Mouse (Mus musculus) forebrain, postnatal 0 days (tissue): ENCODE measurements around the gene Clpx. TPM values are rescaled to one million over a fixed set of nuclear protein-coding genes. Genes with fewer than 3 reads are reported as not detected.
A peak's percentile ranks its signal among the peaks of the same experiment; 100 is the strongest.

Experiments used
- ATAC-seq: fragments of 200-750 bp; cut with Nextera tagmentation; 2 replicates; pipeline ENCODE4 v1.8.0; 2017; ENCODE audit warnings: mild to moderate bottlenecking, moderate library complexity
- DNase-seq: peaks from one replicate; pipeline ENCODE4 v3.0.0-alpha.2; 2015
- H3K27ac ChIP-seq: fragments of 300-500 bp; sonication (generic); 2 replicates; pipeline ENCODE4 v1.5.1; 2014; ENCODE audit warnings: low read depth, mild to moderate bottlenecking, antibody characterized with exemption, low read length, moderate library complexity, mixed read lengths
- H3K27me3 ChIP-seq: fragments of 300-500 bp; sonication (generic); 2 replicates; pipeline ENCODE4 v1.6.1; 2014; ENCODE audit warnings: mild to moderate bottlenecking, low read length, mixed read lengths; ENCODE audit not compliant: insufficient read depth
- H3K36me3 ChIP-seq: fragments of 300-500 bp; sonication (generic); 2 replicates; pipeline ENCODE4 v1.6.1; 2014; ENCODE audit warnings: mild to moderate bottlenecking, moderate library complexity; ENCODE audit not compliant: insufficient read depth
- H3K4me1 ChIP-seq: fragments of 300-500 bp; sonication (generic); 2 replicates; pipeline ENCODE4 v1.6.1; 2014; ENCODE audit warnings: antibody characterized with exemption; ENCODE audit not compliant: insufficient read depth
- H3K4me2 ChIP-seq: fragments of 300-500 bp; sonication (generic); 2 replicates; pipeline ENCODE4 v1.6.1; 2014; ENCODE audit warnings: low read depth, mild to moderate bottlenecking, moderate library complexity
- H3K4me3 ChIP-seq: fragments of 300-500 bp; sonication (generic); 2 replicates; pipeline ENCODE4 v1.5.1; 2014; ENCODE audit warnings: low read depth, low read length, mixed read lengths
- H3K9ac ChIP-seq: fragments of 300-500 bp; sonication (generic); 2 replicates; pipeline ENCODE4 v1.6.1; 2014; ENCODE audit warnings: mild to moderate bottlenecking
- H3K9me3 ChIP-seq: fragments of 300-500 bp; sonication (generic); 2 replicates; pipeline ENCODE4 v1.6.1; 2016; ENCODE audit warnings: low read length
- CTCF ChIP-seq: sonication (generic); IDR thresholded peaks from 2 replicates; pipeline ENCODE4 v1.5.1; 2016; ENCODE audit warnings: antibody characterized with exemption, control low read depth, low read depth
- WGBS: fragments of 180-500 bp; shearing (Covaris S2); extraction: QIAGEN DNeasy Blood & Tissue Kit; methylation state at CpG from one replicate; pipeline ENCODE4 v1.1.7; 2014; 5-methylcytosine and 5-hydroxymethylcytosine counted together
- polyA plus RNA-seq: library from polyadenylated mRNA; unstranded; fragments of >200 nt; fragmentation: Nextera tagmentation; extraction: Ambion mirVana; gene quantifications from 2 replicates; pipeline ENCODE4 v1.2.1, GENCODE M21; 2015
- total RNA-seq: library from RNA; depleted of rRNA; stranded (reverse); fragments of >200 nt; gene quantifications from 2 replicates; pipeline ENCODE4 v1.2.3, GENCODE M21; 2014

The Clpx gene
- total and polyA plus RNA-seq, 2 experiments from 2014 or later, result 34.9 to 38.7 TPM

- ATAC-seq (no peak), DNase-seq (no peak)
- Histone ChIP-seq H3K27ac (no peak overlapping the region), H3K4me3 (no peak overlapping the region), H3K4me1 (no peaks in the 10 kb centered on the region), H3K4me2 (no peak overlapping the region), H3K36me3 (peaks cover 37% of the 10 kb centered on the region), H3K27me3 (no peaks in the 10 kb centered on the region), H3K9ac (no peak overlapping the region), H3K9me3 (no peaks in the 10 kb centered on the region)
- TF ChIP-seq CTCF, result no peak
- WGBS, result 96% methylated on average over 4 of the region's 4 CpGs
Measured at GRCm38 (mm10) chr9:65303586-65303985, 9.5 kb downstream of the Clpx start.

- ATAC-seq (no peak), DNase-seq (no peak)
- no peaks in the 10 kb centered on the region for H3K4me1 ChIP-seq
- no peaks in the 10 kb centered on the region for H3K27me3 ChIP-seq
- H3K4me2 ChIP-seq, result no peak overlapping the region
- TF ChIP-seq CTCF, result no peak
- 81% methylated on average over 4 of the region's 4 CpGs for WGBS
- no peak overlapping the region for H3K27ac ChIP-seq
- H3K36me3 ChIP-seq, result peaks cover 42% of the 10 kb centered on the region
- no peaks in the 10 kb centered on the region for H3K9me3 ChIP-seq
- no peak overlapping the region for H3K4me3 ChIP-seq
- H3K9ac ChIP-seq, result no peak overlapping the region
Measured at GRCm38 (mm10) chr9:65304300-65304699, 10.2 kb downstream of the Clpx start.

- 98% methylated on average over 2 of the region's 2 CpGs for WGBS
- no peaks in the 10 kb centered on the region for H3K9me3 ChIP-seq
- no peak for DNase-seq
- no peak overlapping the region for H3K27ac ChIP-seq
- H3K36me3 ChIP-seq, result peaks cover 41% of the 10 kb centered on the region
- no peaks in the 10 kb centered on the region for H3K4me1 ChIP-seq
- no peak overlapping the region for H3K4me3 ChIP-seq
- no peak overlapping the region for H3K4me2 ChIP-seq
- H3K9ac ChIP-seq, result no peak overlapping the region
- TF ChIP-seq CTCF, result no peak
- H3K27me3 ChIP-seq, result no peaks in the 10 kb centered on the region
- ATAC-seq, result no peak
Measured at GRCm38 (mm10) chr9:65306672-65307071, 12.6 kb downstream of the Clpx start.

GRCm38 (mm10) chr9:65308011-65308410 is 14.0 kb downstream of the Clpx start:
- Histone ChIP-seq H3K4me1 (no peaks in the 10 kb centered on the region), H3K9ac (no peak overlapping the region), H3K27me3 (no peaks in the 10 kb centered on the region), H3K27ac (no peak overlapping the region), H3K9me3 (no peaks in the 10 kb centered on the region), H3K36me3 (peaks cover 41% of the 10 kb centered on the region), H3K4me3 (no peak overlapping the region), H3K4me2 (no peak overlapping the region)
- TF ChIP-seq CTCF, result no peak
- no peak for DNase-seq
- ATAC-seq, result no peak
- 93% methylated on average over 1 of the region's 1 CpGs for WGBS

- Histone ChIP-seq H3K4me1 (no peaks in the 10 kb centered on the region), H3K4me2 (no peak overlapping the region), H3K9ac (no peak overlapping the region), H3K4me3 (no peak overlapping the region), H3K27me3 (no peaks in the 10 kb centered on the region), H3K36me3 (peaks cover 55% of the 10 kb centered on the region), H3K27ac (no peak overlapping the region), H3K9me3 (no peaks in the 10 kb centered on the region)
- 95% methylated on average over 4 of the region's 4 CpGs for WGBS
- peak; percentile 8 for DNase-seq
- no peak for TF ChIP-seq CTCF
- no peak for ATAC-seq
Measured at GRCm38 (mm10) chr9:65312669-65313357, 18.8 kb downstream of the Clpx start.

GRCm38 (mm10) chr9:65313846-65314245 is 19.8 kb downstream of the Clpx start:
- Histone ChIP-seq H3K36me3 (peaks cover 52% of the 10 kb centered on the region), H3K4me3 (no peak overlapping the region), H3K9me3 (no peaks in the 10 kb centered on the region), H3K4me2 (no peak overlapping the region), H3K4me1 (no peaks in the 10 kb centered on the region), H3K27ac (no peak overlapping the region), H3K27me3 (no peaks in the 10 kb centered on the region), H3K9ac (no peak overlapping the region)
- DNase-seq, result no peak
- ATAC-seq, result no peak
- 100% methylated on average over 1 of the region's 1 CpGs for WGBS
- no peak for TF ChIP-seq CTCF

GRCm38 (mm10) chr9:65322255-65322900 is 28.3 kb downstream of the Clpx start:
- Histone ChIP-seq H3K9me3 (no peaks in the 10 kb centered on the region), H3K4me1 (no peaks in the 10 kb centered on the region), H3K9ac (no peak overlapping the region), H3K27me3 (no peaks in the 10 kb centered on the region), H3K4me2 (no peak overlapping the region), H3K27ac (no peak overlapping the region), H3K36me3 (peaks cover 53% of the 10 kb centered on the region), H3K4me3 (no peak overlapping the region)
- WGBS, result 89% methylated on average over 11 of the region's 11 CpGs
- DNase-seq (no peak), ATAC-seq (no peak)
- TF ChIP-seq CTCF, result no peak
